Mouse (Mus musculus) adrenal gland, postnatal 36 days (tissue): ENCODE measurements at regions not wholly inside any gene's neighbourhood (a gene's known extent, or its start where the extent isn't known, plus 50 kb on each side); places are given as distances from the start of the nearest gene placed in this dataset.

Experiments used
- DNase-seq, 2 experiments: peaks; one replicate each; pipeline ENCODE4 v3.0.0; 2021; ENCODE audit warnings: mixed read lengths in 1 of 2

DNA sequence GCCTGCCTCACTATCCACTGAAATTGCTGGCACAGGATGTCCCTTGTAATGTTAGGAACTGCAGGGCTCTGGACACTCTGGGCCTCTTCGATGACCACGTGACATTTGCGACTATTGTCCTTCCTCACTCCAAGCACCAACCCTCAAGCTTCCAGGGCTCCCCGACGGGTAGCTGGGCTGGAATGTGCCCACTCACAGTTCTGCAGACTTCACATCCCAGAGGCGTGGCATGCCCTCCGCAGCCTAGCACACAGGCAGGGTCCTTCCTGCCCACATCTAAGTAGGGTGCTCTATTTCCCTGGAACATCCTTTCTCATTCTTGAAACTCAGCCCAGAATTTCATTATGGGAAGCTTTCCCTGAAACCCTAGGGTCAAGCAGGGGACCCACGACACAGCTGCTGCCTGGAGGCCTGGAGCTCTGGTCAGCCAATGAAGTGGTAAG lies 95.2 kb upstream of the Spred2 start:
- peak in 1 of 2 experiments; percentile 6 for DNase-seq

DNA sequence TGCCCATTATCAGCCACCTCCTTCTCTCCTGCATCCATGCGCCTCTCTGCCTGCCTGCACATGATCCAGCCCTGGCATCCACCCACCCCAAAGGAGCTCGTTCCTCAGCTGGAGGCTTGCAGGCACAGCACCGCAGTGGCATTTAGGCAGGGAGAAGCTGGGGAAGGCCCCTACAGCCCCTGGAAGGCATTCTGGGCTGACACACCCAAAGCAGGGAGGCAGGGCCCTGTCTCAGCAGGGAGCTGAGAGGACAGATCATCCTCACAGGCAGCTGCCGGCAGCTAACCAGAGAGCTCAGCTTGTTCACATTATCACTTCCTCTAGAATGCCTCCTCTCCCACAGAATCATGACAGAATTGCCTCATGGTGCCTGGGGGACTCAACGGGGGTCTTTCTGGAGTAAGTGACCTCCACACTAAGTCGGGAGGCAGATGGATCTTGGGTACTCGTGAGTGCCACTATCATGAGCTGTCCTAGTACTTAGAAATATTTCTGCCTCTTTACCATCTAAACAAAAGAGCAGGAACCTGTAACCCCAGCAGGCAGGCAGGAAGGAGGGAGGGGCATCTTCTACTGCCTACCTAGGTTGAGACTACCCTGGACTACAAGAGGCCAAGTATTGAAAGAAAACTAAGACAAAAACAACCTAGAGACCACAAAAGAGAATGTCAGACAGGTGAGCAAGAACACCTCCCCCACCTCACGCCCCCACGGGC lies 94.5 kb upstream of the Spred2 start:
- no peak for DNase-seq

DNA sequence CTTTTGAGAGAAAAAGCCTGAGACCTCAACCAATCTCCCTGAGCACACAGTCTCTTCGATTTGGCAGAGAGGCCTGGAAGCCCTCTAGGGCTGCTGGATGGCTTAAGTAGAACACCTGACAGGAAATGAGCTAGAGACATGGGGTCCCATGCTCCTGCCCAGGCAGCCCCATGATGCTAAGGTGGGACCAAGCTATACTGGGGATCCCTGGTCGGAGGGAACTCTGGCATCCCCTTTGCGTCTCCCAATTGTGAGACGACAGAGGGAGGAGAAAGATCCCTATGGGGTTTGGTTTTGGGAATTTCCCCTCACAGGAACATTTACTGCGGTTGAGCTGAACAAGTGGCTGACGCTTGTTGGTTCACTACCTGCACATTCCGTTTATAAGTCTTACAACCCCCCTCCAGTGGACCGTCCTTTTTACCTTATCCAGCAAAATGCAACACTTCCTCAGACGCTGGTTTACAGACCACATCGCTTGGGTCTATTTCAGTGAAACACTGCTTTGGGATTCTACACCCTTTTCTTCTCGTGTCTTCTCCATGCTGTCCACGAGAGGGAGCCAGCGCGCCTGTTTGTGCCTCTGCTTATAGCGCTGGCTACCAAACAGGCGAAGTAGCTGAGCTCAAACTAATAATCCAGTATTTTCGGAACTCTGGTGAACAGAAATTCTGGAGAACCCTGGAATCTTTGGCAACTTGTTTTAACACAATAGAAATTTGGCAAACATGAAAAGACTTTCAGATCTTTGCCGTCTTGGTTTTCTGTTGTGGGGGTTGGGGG lies 93.7 kb upstream of the Spred2 start:
- DNase-seq: peak; percentile 80 to 88

DNA sequence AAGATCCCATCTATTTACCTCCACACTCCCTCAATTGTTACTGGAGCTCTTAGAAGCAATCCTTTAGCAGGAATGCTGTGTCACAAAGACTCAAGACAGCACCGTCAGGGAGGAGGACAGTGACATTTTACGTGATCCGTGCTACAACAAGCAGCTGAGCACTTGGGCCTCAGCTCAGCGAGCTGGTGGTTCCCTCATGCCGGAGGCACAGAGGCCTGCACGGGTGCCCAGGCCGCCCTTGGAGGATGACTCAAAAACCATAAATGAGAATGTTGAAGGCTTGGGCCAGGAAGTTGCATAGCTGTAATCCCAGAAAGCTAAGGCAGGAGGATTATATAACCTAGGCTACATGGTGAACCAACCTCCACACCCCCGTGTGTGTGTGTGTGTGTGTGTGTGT lies 89.6 kb upstream of the Spred2 start:
- DNase-seq: peak; percentile 46 to 53

DNA sequence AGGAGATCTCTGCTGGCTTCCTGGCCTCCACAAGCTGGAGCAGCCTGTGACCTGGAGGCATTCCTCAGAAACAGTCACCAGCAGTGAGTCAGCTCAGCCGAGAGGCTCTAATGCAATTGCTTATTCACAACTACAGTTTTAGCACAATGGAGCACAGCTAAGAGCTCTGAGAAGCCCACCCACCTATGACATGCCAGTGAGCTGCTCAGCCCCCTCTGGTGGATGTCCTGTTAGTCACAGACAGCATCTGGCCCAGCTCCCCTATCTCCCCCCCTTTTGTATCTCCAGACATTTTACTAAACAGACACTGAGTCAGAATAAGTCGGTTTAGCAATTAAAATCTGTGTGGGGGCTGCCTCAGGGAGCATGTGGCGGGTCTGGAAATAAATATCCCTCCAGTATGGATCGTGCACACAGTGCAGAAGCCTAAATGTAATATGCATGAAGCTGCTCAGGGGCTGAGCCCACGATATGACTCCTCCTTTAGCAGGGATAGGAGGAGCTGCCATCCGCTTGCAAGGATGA lies 88.9 kb upstream of the Spred2 start:
- DNase-seq: peak; percentile 39 to 55

GRCm38 (mm10) chr11:19838932-19839331 lies 85.2 kb upstream of the Spred2 start:
- DNase-seq: no peak

GRCm38 (mm10) chr11:19843084-19843483 lies 81.1 kb upstream of the Spred2 start:
- no peak for DNase-seq

DNA sequence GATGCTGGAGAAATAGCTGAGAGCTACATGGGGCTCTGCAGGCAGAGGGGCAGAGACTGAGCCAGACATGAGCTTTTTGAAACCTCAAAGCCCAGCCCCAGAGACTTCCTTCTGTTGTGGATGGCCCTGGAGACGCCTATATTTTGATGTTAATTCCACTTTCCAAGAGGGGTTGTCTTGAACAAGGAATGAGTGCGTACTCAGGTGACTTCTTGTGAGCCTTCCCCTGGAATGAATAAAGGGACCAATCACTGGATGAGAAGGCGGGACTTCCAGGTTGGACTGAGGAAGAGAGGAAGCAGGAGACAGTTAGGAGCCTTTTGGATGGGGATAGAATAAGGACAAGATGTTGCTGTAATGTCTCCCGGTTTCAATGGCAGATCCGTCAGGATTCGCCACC lies 76.3 kb upstream of the Spred2 start:
- DNase-seq: no peak

DNA sequence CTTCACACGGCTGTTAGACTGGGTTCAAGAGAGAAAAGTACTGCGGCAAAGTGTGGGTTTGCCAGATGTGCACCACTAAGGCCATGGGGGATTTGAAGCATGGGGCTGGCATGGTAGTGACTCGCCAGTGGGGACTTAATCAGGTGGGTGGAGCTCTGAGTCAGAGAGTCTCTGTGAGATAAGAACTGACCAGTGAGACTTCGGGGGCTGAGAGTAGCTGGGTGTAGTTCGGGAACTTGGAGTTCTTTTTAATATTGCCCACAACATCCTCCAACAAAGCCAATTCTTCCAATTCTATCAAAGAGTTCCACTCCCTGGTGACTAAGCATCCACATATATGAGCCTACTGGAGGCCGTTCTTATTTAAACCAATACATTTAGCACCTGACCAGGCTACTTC lies 75.8 kb upstream of the Spred2 start:
- peak in 1 of 2 experiments; percentile 44 for DNase-seq

DNA sequence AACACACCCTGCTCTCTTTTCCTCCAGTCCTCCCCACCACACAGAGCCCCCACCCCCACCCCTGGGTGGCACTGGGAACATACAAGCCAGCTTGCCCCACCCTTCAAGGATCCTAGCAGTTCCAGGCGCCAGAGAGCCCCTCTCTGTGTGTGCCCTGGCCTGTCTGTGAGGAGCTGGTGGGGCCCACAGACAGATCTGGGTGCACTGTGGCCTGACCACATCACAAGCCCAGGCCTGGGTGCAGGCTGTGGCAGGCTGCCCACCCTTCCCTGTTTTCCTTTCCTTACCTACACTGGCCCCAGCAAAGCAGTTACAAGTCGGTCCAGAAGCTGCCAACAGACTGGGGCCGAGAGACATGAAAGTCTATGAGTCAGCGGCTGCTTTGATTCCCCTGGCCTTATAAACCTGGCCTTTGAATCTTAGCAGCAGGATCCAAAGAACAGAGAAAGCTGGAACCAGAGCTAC lies 74.8 kb upstream of the Spred2 start:
- peak; percentile 52 to 59 for DNase-seq

DNA sequence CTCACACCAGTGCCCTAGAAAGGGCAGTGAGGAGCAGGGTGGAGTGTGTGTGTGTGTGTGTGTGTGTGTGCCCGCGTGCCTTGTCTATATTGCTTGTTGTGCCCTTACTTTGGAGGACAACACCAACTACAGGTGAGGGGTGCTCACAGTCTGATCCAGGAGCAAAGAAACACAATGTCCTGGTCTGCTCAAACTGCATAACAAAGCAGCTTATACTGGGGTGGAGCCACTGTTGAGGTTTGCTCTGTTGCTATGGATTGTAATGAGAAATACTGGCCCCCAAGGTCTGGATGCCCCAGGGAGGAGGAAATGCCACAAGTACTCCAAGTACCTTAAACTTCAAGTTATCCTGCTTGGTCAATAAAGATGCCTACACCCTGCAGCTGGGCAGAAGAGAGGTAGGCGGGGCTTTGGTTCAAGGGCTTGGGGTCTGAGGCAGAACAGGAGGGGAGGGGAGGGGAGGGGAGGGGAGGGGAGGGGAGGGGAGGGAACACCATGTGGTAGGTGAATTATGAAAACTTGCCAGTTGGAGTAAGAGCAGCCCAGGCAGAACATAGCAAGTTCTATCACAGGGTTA lies 74.2 kb upstream of the Spred2 start:
- no peak for DNase-seq

GRCm38 (mm10) chr11:19851022-19851615 lies 73.1 kb upstream of the Spred2 start:
- DNase-seq: no peak

- no peak for DNase-seq
These were observed 62.6 kb upstream of the Spred2 start for GRCm38 (mm10) chr11:19861596-19861995.

- DNase-seq: no peak
These were observed 60.8 kb upstream of the Spred2 start for GRCm38 (mm10) chr11:19863327-19863726.

DNA sequence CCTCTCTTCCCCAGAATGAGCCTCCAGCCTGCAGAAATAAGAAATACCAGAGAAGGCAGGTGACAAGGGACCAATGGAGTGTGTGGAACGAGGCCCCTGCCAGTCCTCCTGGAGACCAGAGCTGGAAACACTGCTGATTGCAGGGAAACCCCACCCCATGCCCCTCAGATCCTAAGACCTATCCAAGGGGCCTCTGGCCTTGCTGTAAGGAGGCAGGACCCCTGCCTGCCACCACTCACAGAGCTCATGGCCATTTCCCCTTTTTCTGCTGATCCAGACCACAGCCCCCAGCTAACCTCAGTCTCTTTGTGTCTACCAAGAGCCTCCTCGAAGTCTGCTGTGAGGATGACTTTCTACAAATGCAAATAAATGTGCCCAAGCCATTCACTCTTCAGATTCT lies 57.9 kb upstream of the Spred2 start:
- DNase-seq: no peak

- DNase-seq: no peak
These were observed 54.5 kb upstream of the Spred2 start for GRCm38 (mm10) chr11:19869671-19870070.

DNA sequence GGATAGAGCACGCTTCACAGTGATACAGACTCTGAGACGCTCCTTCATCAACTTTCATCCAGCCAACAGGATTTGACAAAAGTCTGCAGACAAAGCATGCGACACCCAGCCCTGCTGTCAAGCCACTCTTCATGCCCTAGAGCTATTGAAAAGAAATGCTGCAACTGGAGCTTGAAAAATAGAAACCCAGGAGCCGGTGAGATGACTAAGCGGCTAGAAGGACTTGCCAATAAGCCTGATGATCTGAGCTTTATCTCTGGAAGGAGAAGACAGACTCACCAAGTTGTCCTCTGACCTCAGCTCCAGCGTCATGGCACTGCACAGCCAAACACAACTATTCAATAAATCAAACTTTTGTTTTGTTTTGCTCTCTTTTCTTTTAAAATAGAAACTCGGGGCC lies 54.0 kb upstream of the Spred2 start:
- peak; percentile 41 to 42 for DNase-seq

GRCm38 (mm10) chr11:19873796-19874195 lies 50.4 kb upstream of the Spred2 start:
- no peak for DNase-seq
